Mouse (Mus musculus): ENCODE measurements around the gene Pigk. TPM values are rescaled to one million over a fixed set of nuclear protein-coding genes. Genes with fewer than 3 reads are reported as not detected.

Pigk gene
- polyA plus RNA-seq, 1 experiment from 2014 or later = 30.1 TPM

DNA sequence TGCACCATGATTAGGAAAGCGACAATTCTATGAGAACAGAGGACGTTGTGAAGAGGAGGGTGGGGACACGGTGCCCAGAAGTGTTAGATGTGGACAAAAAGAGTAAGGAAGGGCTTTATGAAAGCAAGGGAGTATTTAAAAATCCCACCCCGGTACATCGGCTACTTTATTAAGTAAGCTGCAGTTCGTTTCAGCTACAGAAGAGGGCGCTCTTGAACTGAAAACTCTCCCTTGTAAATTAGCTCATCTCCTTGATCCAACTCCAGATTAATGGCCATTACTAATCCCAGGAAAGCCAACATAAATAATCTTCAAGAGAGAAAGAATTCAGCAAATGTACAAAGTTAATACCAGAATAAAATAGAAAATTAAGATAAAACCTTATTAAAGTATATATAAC lies 47.2 kb downstream of the Pigk start:
- H3K9me3 ChIP-seq (ENCODE audit: control insufficient read depth, low read length) = no peaks in the 10 kb centered on the region
- H3K4me1 ChIP-seq (replicated peaks; ENCODE audit: control insufficient read depth, insufficient read depth, low read length) = peaks cover 28% of the 10 kb centered on the region
- H3K27me3 ChIP-seq (replicated peaks; ENCODE audit: control insufficient read depth, insufficient read depth, low read length) = no peaks in the 10 kb centered on the region
- no peaks in the 10 kb centered on the region for H3K36me3 ChIP-seq (ENCODE audit: control insufficient read depth, insufficient read depth)
- no peak for ATAC-seq
- no peak overlapping the region for H3K27ac ChIP-seq (ENCODE audit: low read length)
- no peak overlapping the region for H3K4me2 ChIP-seq (ENCODE audit: low read length)
- no peak overlapping the region for H3K9ac ChIP-seq (replicated peaks; ENCODE audit: low read depth, low read length)
- no peak overlapping the region for H3K4me3 ChIP-seq (replicated peaks; ENCODE audit: low read length)
- WGBS = 18% methylated on average over 7 of the region's 7 CpGs

DNA sequence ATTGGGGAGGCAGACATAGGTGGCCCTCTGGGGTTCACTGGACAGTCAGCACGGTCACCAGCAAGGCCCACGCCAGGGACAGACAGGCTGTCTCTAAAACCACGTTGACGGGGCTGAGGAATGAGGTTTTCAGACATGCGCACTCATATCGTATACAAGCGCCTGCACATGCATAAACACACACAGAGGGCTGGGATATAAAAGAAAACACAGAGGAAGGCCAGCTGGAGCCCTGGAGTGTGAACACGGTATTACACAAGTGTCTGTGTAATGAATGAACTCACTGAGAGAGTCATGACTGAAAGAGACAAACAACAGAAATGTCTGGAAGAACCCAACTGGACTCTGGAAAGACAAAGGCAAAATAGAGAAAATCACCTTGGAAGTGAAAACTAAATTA lies 47.8 kb downstream of the Pigk start:
- H3K4me1 ChIP-seq (replicated peaks; ENCODE audit: control insufficient read depth, insufficient read depth, low read length) = peaks cover 27% of the 10 kb centered on the region
- H3K27me3 ChIP-seq (replicated peaks; ENCODE audit: control insufficient read depth, insufficient read depth, low read length) = no peaks in the 10 kb centered on the region
- no peak overlapping the region for H3K9ac ChIP-seq (replicated peaks; ENCODE audit: low read depth, low read length)
- no peaks in the 10 kb centered on the region for H3K9me3 ChIP-seq (ENCODE audit: control insufficient read depth, low read length)
- H3K27ac ChIP-seq (ENCODE audit: low read length) = no peak overlapping the region
- WGBS = 70% methylated on average over 8 of the region's 8 CpGs
- no peak for ATAC-seq
- no peak overlapping the region for H3K4me3 ChIP-seq (replicated peaks; ENCODE audit: low read length)
- no peaks in the 10 kb centered on the region for H3K36me3 ChIP-seq (ENCODE audit: control insufficient read depth, insufficient read depth)
- no peak overlapping the region for H3K4me2 ChIP-seq (ENCODE audit: low read length)

DNA sequence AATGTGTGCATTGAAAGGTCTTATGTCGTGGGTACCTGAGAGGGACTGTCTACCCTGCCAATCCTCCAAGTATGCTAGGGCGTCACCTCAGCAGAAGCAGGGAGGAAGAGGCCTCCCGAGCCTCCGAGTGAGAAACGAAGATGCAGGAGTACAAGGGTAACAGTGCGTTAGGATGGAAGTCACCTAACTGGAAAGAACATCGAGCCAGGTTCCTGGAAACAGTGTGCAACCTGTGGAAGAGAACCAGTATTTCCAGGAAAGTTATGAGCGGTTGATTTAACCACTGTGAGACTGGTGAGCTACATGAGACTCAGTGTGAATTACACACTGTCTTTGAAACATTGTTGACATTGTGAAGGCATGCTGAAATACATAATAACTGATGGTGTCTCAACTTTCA lies 48.4 kb downstream of the Pigk start:
- no peak overlapping the region for H3K27ac ChIP-seq (ENCODE audit: low read length)
- H3K4me3 ChIP-seq (replicated peaks; ENCODE audit: low read length) = no peak overlapping the region
- no peak overlapping the region for H3K4me2 ChIP-seq (ENCODE audit: low read length)
- H3K27me3 ChIP-seq (replicated peaks; ENCODE audit: control insufficient read depth, insufficient read depth, low read length) = no peaks in the 10 kb centered on the region
- H3K9ac ChIP-seq (replicated peaks; ENCODE audit: low read depth, low read length) = no peak overlapping the region
- peaks cover 21% of the 10 kb centered on the region for H3K4me1 ChIP-seq (replicated peaks; ENCODE audit: control insufficient read depth, insufficient read depth, low read length)
- H3K9me3 ChIP-seq (ENCODE audit: control insufficient read depth, low read length) = no peaks in the 10 kb centered on the region
- WGBS = 91% methylated on average over 8 of the region's 8 CpGs
- no peak for ATAC-seq
- no peaks in the 10 kb centered on the region for H3K36me3 ChIP-seq (ENCODE audit: control insufficient read depth, insufficient read depth)

DNA sequence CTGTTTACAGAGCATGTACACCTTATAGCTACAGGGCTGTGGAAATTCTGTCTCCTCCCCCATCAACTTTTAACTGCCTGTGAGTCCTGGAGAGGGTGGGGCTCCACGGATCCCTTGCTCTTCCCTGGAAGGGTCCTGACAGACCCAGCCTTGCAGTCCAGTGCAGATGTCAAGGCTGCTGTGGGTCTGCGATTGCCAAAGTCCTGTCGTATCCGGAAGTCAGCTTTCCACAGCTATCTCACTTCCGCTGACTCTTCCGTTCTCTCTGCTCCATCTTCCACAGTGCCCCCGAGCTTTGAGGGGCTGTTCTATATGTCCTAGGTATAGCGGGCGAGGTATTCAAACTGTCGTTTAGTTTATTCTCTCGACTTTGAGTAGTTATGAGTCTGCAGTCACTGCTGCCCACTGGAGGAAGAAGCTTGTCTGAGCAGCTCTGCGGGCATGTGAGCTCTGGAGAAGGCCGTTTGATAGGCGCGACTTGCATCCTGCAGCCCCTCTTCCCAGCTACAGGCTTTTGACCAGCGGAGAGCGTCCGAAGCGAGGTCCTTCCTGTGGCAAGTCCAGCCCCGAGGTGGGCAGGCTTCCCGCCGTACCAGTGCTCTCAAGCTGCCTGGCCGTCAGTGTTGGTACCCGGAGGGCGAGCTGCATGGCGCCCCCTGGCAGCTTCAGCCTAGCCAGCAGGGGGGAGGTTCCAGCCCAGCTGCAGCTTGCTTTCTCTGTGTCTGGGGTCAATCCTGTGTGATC lies 49.4 kb downstream of the Pigk start:
- no peak; the same call in 1 of the 2 replicates for ATAC-seq
- Histone ChIP-seq H3K27me3 (replicated peaks; ENCODE audit: control insufficient read depth, insufficient read depth, low read length) (no peaks in the 10 kb centered on the region), H3K9ac (replicated peaks; ENCODE audit: low read depth, low read length) (no peak overlapping the region), H3K4me3 (replicated peaks; ENCODE audit: low read length) (no peak overlapping the region), H3K9me3 (ENCODE audit: control insufficient read depth, low read length) (no peaks in the 10 kb centered on the region), H3K4me2 (ENCODE audit: low read length) (peak overlapping the region; percentile 26; the same call in 1 of the 2 replicates), H3K4me1 (replicated peaks; ENCODE audit: control insufficient read depth, insufficient read depth, low read length) (peaks cover 13% of the 10 kb centered on the region), H3K27ac (ENCODE audit: low read length) (no peak overlapping the region), H3K36me3 (ENCODE audit: control insufficient read depth, insufficient read depth) (no peaks in the 10 kb centered on the region)
- WGBS = 49% methylated on average over 26 of the region's 26 CpGs

DNA sequence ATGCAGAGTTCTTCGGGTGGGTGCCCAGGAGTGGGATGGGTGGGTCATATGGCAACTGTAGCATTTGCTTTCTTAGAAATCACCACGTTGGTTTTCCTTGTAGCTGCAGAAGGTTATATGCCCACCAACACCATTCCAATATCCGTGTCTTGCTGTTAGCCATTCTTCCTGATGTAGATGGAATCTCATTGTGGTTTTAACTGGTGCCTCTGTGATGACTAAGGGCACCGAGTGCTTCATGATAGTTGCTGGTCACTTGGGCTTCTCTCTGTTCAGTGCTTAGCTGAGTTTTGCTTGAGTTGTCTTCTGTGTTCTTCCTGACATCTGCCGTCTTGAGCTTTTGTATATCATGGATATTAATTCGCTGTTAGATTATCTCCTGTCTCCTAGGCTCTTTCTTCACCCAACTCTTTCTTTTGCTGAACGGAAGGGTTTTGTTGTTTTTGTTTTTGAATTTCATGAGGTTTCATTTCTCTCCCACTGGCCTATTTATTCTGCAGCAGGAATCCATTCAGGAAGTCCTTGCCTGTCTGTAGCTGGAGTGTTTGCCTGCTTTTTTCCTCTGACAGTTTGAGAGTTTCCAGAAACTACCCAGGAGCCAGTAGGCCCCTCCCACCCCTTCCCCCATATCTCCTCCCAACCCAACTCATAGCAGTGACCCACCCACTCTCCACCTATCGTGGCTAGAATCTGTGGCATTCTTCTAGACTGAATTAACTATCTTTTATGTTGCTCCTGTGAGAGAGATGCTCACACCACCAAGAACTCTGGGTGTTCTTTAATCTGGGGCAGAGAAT lies 50.8 kb downstream of the Pigk start:
- Histone ChIP-seq H3K27ac (ENCODE audit: low read length) (no peak overlapping the region), H3K36me3 (ENCODE audit: control insufficient read depth, insufficient read depth) (no peaks in the 10 kb centered on the region), H3K27me3 (replicated peaks; ENCODE audit: control insufficient read depth, insufficient read depth, low read length) (no peaks in the 10 kb centered on the region), H3K4me2 (ENCODE audit: low read length) (no peak overlapping the region), H3K4me3 (replicated peaks; ENCODE audit: low read length) (no peak overlapping the region), H3K4me1 (replicated peaks; ENCODE audit: control insufficient read depth, insufficient read depth, low read length) (0 out of 2 replicates have a peak, but pooled peaks cover 6% of the 10 kb centered on the region), H3K9me3 (ENCODE audit: control insufficient read depth, low read length) (no peaks in the 10 kb centered on the region), H3K9ac (replicated peaks; ENCODE audit: low read depth, low read length) (no peak overlapping the region)
- ATAC-seq = no peak
- WGBS = 66% methylated on average over 8 of the region's 8 CpGs

DNA sequence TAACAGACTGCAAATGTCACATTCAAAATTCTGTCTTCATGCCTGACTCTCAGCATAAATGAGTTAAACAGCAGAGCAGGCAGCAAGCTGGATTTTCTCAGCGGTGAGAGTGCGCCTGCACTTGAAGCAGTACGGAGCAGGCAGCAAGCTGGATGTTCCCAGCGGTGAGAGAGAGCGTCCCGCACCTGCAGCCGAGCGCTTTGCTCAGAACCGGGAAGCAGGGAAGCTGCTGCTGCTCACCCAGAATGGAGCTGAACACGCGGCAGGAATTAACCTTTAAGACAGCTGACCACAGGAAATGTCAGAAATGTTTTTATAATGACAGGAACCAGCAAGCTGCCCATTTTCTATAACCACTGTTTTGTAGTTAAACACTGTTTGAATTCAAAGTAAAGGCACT lies 53.6 kb downstream of the Pigk start:
- Histone ChIP-seq H3K4me3 (replicated peaks; ENCODE audit: low read length) (no peak overlapping the region), H3K4me2 (ENCODE audit: low read length) (no peak overlapping the region), H3K36me3 (ENCODE audit: control insufficient read depth, insufficient read depth) (no peaks in the 10 kb centered on the region), H3K27me3 (replicated peaks; ENCODE audit: control insufficient read depth, insufficient read depth, low read length) (no peaks in the 10 kb centered on the region), H3K9me3 (ENCODE audit: control insufficient read depth, low read length) (no peaks in the 10 kb centered on the region), H3K9ac (replicated peaks; ENCODE audit: low read depth, low read length) (no peak overlapping the region), H3K4me1 (replicated peaks; ENCODE audit: control insufficient read depth, insufficient read depth, low read length) (0 out of 2 replicates have a peak, but pooled peaks cover 4% of the 10 kb centered on the region), H3K27ac (ENCODE audit: low read length) (no peak overlapping the region)
- 75% methylated on average over 11 of the region's 11 CpGs for WGBS
- ATAC-seq = no peak

DNA sequence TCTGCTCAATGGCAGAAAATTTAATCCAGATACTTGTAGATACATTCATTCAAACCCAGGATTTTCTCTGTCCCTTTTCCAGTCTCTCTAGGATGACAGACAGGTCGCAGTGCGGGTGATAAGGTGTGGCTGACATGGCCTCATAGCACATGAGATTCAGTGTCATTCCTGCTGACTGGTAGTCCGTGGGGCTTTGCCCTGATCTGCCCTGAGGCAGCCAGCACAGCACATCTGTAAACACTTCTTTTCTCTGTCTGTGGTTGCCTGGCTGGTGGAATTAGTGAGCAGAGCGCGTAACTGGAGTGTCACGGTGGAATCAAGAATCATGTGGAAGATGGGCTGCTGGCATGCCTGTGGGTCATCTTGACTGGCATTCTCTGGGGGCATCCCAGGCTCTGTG lies 56.2 kb downstream of the Pigk start:
- 85% methylated on average over 6 of the region's 6 CpGs for WGBS
- H3K27ac ChIP-seq (ENCODE audit: low read length) = no peak overlapping the region
- no peak overlapping the region for H3K9ac ChIP-seq (replicated peaks; ENCODE audit: low read depth, low read length)
- H3K4me1 ChIP-seq (replicated peaks; ENCODE audit: control insufficient read depth, insufficient read depth, low read length) = no peaks in the 10 kb centered on the region
- no peak overlapping the region for H3K4me2 ChIP-seq (ENCODE audit: low read length)
- ATAC-seq = no peak
- no peaks in the 10 kb centered on the region for H3K9me3 ChIP-seq (ENCODE audit: control insufficient read depth, low read length)
- no peaks in the 10 kb centered on the region for H3K36me3 ChIP-seq (ENCODE audit: control insufficient read depth, insufficient read depth)
- no peak overlapping the region for H3K4me3 ChIP-seq (replicated peaks; ENCODE audit: low read length)
- H3K27me3 ChIP-seq (replicated peaks; ENCODE audit: control insufficient read depth, insufficient read depth, low read length) = no peaks in the 10 kb centered on the region

DNA sequence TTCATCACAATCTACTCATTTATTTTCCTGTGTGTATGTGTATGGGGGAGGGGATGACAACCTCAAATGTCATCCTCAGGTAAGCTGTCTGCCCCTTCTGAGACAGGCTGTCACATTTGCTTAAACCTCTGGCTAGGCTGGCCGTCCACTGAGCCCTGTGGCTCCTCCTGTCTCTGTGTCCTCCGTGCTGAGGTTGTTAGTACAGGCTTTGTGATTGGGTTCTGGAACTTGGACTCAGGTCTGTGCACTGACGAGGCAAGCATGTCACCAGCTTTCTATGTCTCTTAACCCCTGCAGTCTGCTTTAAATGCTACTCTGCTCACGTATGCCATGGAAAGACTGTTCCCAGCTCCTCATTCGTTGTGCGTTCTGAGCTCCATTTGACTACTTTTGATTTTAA lies 62.5 kb downstream of the Pigk start:
- Histone ChIP-seq H3K27me3 (replicated peaks; ENCODE audit: control insufficient read depth, insufficient read depth, low read length) (no peaks in the 10 kb centered on the region), H3K9ac (replicated peaks; ENCODE audit: low read depth, low read length) (no peak overlapping the region), H3K4me2 (ENCODE audit: low read length) (no peak overlapping the region), H3K4me3 (replicated peaks; ENCODE audit: low read length) (no peak overlapping the region), H3K27ac (ENCODE audit: low read length) (no peak overlapping the region), H3K36me3 (ENCODE audit: control insufficient read depth, insufficient read depth) (no peaks in the 10 kb centered on the region), H3K9me3 (ENCODE audit: control insufficient read depth, low read length) (no peaks in the 10 kb centered on the region), H3K4me1 (replicated peaks; ENCODE audit: control insufficient read depth, insufficient read depth, low read length) (no peaks in the 10 kb centered on the region; the same call in 1 of the 2 replicates)
- no peak for ATAC-seq
- 76% methylated on average over 6 of the region's 6 CpGs for WGBS

DNA sequence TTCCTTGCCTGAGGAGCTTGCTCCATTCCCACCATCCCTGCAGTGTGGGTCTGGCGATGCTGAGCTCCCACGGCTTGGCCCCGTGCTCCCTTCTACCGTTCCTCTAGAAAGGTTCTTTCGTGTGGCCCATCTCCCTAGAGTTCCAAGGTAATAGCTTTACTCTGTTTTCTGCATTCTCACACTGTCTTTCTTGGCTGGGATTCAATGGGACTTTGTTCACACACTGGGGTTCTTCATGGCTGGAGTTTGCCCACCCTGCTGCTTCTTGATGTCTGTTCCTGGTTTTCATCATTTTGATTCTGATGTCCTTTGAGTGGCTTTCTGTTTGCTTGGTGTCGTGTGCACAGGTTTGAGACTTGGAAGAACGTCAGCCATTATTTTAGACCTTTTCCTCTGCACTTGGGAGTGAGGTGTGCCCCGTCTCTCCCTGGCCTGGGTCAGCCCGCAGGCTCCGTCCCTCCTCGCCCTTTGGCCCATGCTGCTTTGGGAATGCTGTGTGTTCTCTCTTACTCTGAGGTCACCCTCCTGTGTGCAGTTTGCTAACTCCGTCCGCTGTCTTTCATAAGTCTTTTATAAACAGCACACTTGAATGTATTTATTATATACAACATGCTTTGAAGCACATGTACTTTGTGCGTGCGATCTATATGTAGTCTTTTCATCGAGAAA lies 63.1 kb downstream of the Pigk start:
- Histone ChIP-seq H3K4me2 (ENCODE audit: low read length) (no peak overlapping the region), H3K27me3 (replicated peaks; ENCODE audit: control insufficient read depth, insufficient read depth, low read length) (no peaks in the 10 kb centered on the region), H3K36me3 (ENCODE audit: control insufficient read depth, insufficient read depth) (no peaks in the 10 kb centered on the region), H3K4me1 (replicated peaks; ENCODE audit: control insufficient read depth, insufficient read depth, low read length) (no peaks in the 10 kb centered on the region; the same call in 1 of the 2 replicates), H3K9me3 (ENCODE audit: control insufficient read depth, low read length) (no peaks in the 10 kb centered on the region), H3K4me3 (replicated peaks; ENCODE audit: low read length) (no peak overlapping the region), H3K9ac (replicated peaks; ENCODE audit: low read depth, low read length) (no peak overlapping the region), H3K27ac (ENCODE audit: low read length) (no peak overlapping the region)
- 85% methylated on average over 16 of the region's 16 CpGs for WGBS
- no peak for ATAC-seq

Data from forebrain, embryonic 16.5 days (tissue).